ENCODE assay signal across 9 mouse cellular contexts in genomic region chr19:57363076-57363475, GRCm38 (mm10). TPM values are rescaled to one million over a fixed set of nuclear protein-coding genes. Genes with fewer than 3 reads are reported as not detected.
A peak's percentile ranks its signal among the peaks of the same experiment; 100 is the strongest.
DNase-seq lines count a peak whose midpoint lies in the region; ATAC-seq and TF ChIP-seq lines count a peak whose summit lies in the region.
"Had no signal": no experiment of that assay in that cellular context is flagged by ENCODE, and none has a peak within 500 bp of the region (broad histone marks: within the 10 kb centered on the region; RNA-seq: fewer than 3 reads in every experiment).

No protein-coding gene starts in this region.

- H3K27me3 ChIP-seq in heart, embryonic 12.5 days (replicated peaks): no peaks in the 10 kb centered on the region
- H3K27me3 ChIP-seq in hindbrain, embryonic 12.5 days: no peaks in the 10 kb centered on the region
- H3K27me3 ChIP-seq in midbrain, embryonic 10.5 days (ENCODE audit: low read depth, poor library complexity, severe bottlenecking): no peaks in the 10 kb centered on the region

- no peak for ATAC-seq in heart, embryonic 12.5 days (ENCODE audit: insufficient number of reproducible peaks, low FRiP score)
- no peak for ATAC-seq in hindbrain, embryonic 12.5 days (ENCODE audit: low FRiP score)

- intact Hi-C loops in heart, postnatal 10 days (cut with DNase I): no loop called here

- in situ Hi-C loops in ES-E14 (cut with MboI; ENCODE audit: low sequenced_read_pairs in 2 of 2, unreplicated experiment in 2 of 2): no loop called here

- DNase-seq in heart, postnatal 10 days: no peak
- DNase-seq in ES-E14 (ENCODE audit: low read depth, low spot score): no peak
- no peak for DNase-seq in midbrain, embryonic 10.5 days (ENCODE audit: low spot score)
- no peak for DNase-seq in thymus, postnatal 10 days (ENCODE audit: low spot score in 2 of 2)
- no peak for DNase-seq in frontal cortex, adult 2 months (ENCODE audit: extremely low spot score in 1 of 2, low spot score in 1 of 2)
- DNase-seq in cerebellum, postnatal 25 days: no peak
- DNase-seq: gastrocnemius, postnatal 25 days had no signal

- WGBS in heart, embryonic 12.5 days: 37% methylated on average over 7 of the region's 7 CpGs
- WGBS in hindbrain, embryonic 12.5 days: 37% methylated on average over 7 of the region's 7 CpGs
- 46% methylated on average over 7 of the region's 7 CpGs for whole genome bisulfite sequencing in midbrain, embryonic 10.5 days

- no peaks in the 10 kb centered on the region for H3K36me3 ChIP-seq in heart, embryonic 12.5 days
- H3K36me3 ChIP-seq in ES-E14 (ENCODE audit: control insufficient read depth, insufficient read depth, low read length, poor library complexity, severe bottlenecking): no peaks in the 10 kb centered on the region; the same call in 1 of the 2 replicates
- H3K36me3 ChIP-seq in hindbrain, embryonic 12.5 days: no peaks in the 10 kb centered on the region
- H3K36me3 ChIP-seq in midbrain, embryonic 10.5 days: 0 out of 2 replicates have a peak, but pooled peaks cover 5% of the 10 kb centered on the region

- no peaks in the 10 kb centered on the region for H3K9me3 ChIP-seq in heart, embryonic 12.5 days (replicated peaks)
- H3K9me3 ChIP-seq in ES-E14 (ENCODE audit: control insufficient read depth, insufficient read depth, low read depth, low read length): no peaks in the 10 kb centered on the region
- H3K9me3 ChIP-seq in hindbrain, embryonic 12.5 days (replicated peaks): no peaks in the 10 kb centered on the region
- no peaks in the 10 kb centered on the region for H3K9me3 ChIP-seq in midbrain, embryonic 10.5 days (replicated peaks)

- H3K4me3 ChIP-seq in heart, embryonic 12.5 days: peak overlapping the region; percentile 29; the same call in 1 of the 2 replicates
- peak overlapping the region; percentile 18 to 30; a peak in 1 of 4 replicates for H3K4me3 ChIP-seq in ES-E14 (ENCODE audit: insufficient read depth in 1 of 2, low read depth in 1 of 2, low read length in 2 of 2, poor library complexity in 1 of 2, severe bottlenecking in 1 of 2)
- peak overlapping the region; percentile 5; the same call in 1 of the 2 replicates for H3K4me3 ChIP-seq in hindbrain, embryonic 12.5 days
- H3K4me3 ChIP-seq in midbrain, embryonic 10.5 days: peak overlapping the region; percentile 93

- 0 out of 2 replicates have a peak overlapping the region, but pooled peaks have one; percentile 2 for H3K27ac ChIP-seq in heart, embryonic 12.5 days (ENCODE audit: poor library complexity, severe bottlenecking)
- 0 out of 2 replicates have a peak overlapping the region, but pooled peaks have one; percentile 4 for H3K27ac ChIP-seq in ES-E14 (ENCODE audit: insufficient read depth, low read depth, low read length, poor library complexity, severe bottlenecking)
- no peak overlapping the region for H3K27ac ChIP-seq in hindbrain, embryonic 12.5 days
- H3K27ac ChIP-seq in midbrain, embryonic 10.5 days (replicated peaks): no peak overlapping the region; the same call in 1 of the 2 replicates

- peaks cover 75% of the 10 kb centered on the region for H3K4me1 ChIP-seq in heart, embryonic 12.5 days (replicated peaks)
- peaks cover 20 to 27% of the 10 kb centered on the region in 2 experiments for H3K4me1 ChIP-seq in ES-E14 (ENCODE audit: control insufficient read depth in 2 of 2, insufficient read depth in 2 of 2, low read length in 2 of 2, poor library complexity in 1 of 2)
- peaks cover 58% of the 10 kb centered on the region for H3K4me1 ChIP-seq in hindbrain, embryonic 12.5 days
- peaks cover 83% of the 10 kb centered on the region for H3K4me1 ChIP-seq in midbrain, embryonic 10.5 days

- H3K4me2 ChIP-seq in heart, embryonic 12.5 days: peak overlapping the region; percentile 65
- peak overlapping the region; percentile 67 for H3K4me2 ChIP-seq in hindbrain, embryonic 12.5 days (replicated peaks)

- H3K9ac ChIP-seq in heart, embryonic 12.5 days: no peak overlapping the region
- no peak overlapping the region; the same call in 1 of the 2 replicates for H3K9ac ChIP-seq in ES-E14 (ENCODE audit: insufficient read depth, low read depth, low read length, poor library complexity, severe bottlenecking)
- H3K9ac ChIP-seq in hindbrain, embryonic 12.5 days: no peak overlapping the region

TF ChIP-seq in ES-E14, 5 proteins besides CTCF, POLR2A, EP300 and RAD21:
- TF ChIP-seq HCFC1 (IDR thresholded peaks at IDR 0.05; ENCODE audit: borderline replicate concordance, insufficient read depth, low read length): no peak
- TF ChIP-seq ZNF384 (IDR thresholded peaks at IDR 0.05; ENCODE audit: low read depth, low read length): no peak
- no peak for TF ChIP-seq ZC3H11A (IDR thresholded peaks at IDR 0.05; ENCODE audit: borderline replicate concordance, low read depth, low read length)
- TF ChIP-seq CHD2 (IDR thresholded peaks at IDR 0.05; ENCODE audit: low read depth, low read length): no peak
- TF ChIP-seq MAFK (IDR thresholded peaks at IDR 0.05; ENCODE audit: insufficient read depth, low read depth, low read length): no peak

RNA-seq across cellular contexts. Expression of gene Fam160b1, which starts 2.6 kb away (rescaled TPM):
- 15.4 TPM in 2 replicates for polyA plus RNA-seq in heart, embryonic 12.5 days (2016; fragmentation: Nextera tagmentation; extraction: Ambion mirVana)
- 10 to 100 TPM; 18.3 to 18.5 TPM for total RNA-seq in heart, postnatal 10 days (2021)
- total RNA-seq in ES-E14 (2012; rRNA removed): 8.5 and 9.8 TPM in 2 replicates
- polyA plus RNA-seq in hindbrain, embryonic 12.5 days (2016; fragmentation: Nextera tagmentation; extraction: Ambion mirVana): 19.6 TPM in 2 replicates
- 10.2 and 11.0 TPM in 2 replicates for polyA plus RNA-seq in midbrain, embryonic 10.5 days (2016; fragmentation: Nextera tagmentation; extraction: Ambion mirVana)
- 17.0 and 18.3 TPM in 2 replicates for polyA plus RNA-seq in frontal cortex, adult 2 months (2012; rRNA removed)

RNA-seq across cellular contexts. Expression of gene Ablim1, which starts 48.4 kb away (rescaled TPM):
- 53.4 and 53.5 TPM in 2 replicates for polyA plus RNA-seq in heart, embryonic 12.5 days (2016; fragmentation: Nextera tagmentation; extraction: Ambion mirVana)
- total RNA-seq in heart, postnatal 10 days (2021): 100 to 1,000 TPM; 397 to 585 TPM
- 5.4 and 6.3 TPM in 2 replicates for total RNA-seq in ES-E14 (2012; rRNA removed)
- polyA plus RNA-seq in hindbrain, embryonic 12.5 days (2016; fragmentation: Nextera tagmentation; extraction: Ambion mirVana): 26.6 and 30.9 TPM in 2 replicates
- 17.8 and 22.2 TPM in 2 replicates for polyA plus RNA-seq in midbrain, embryonic 10.5 days (2016; fragmentation: Nextera tagmentation; extraction: Ambion mirVana)
- 54.2 and 56.0 TPM in 2 replicates for polyA plus RNA-seq in frontal cortex, adult 2 months (2012; rRNA removed)

Comparison
In these comparisons a context has a peak if more than half of its experiments do, and no peak if none do; other contexts are left out.
1. H3K27ac ChIP-seq: peak in heart, embryonic 12.5 days (single experiment) and ES-E14 (single experiment); none in hindbrain, embryonic 12.5 days (single experiment) and midbrain, embryonic 10.5 days (single experiment).
2. H3K4me3 ChIP-seq: peak in every context shown above with its lines; median percentile 93 in midbrain, embryonic 10.5 days; 29 in heart, embryonic 12.5 days; 24 in ES-E14; 5 in hindbrain, embryonic 12.5 days.